Mouse (Mus musculus) E14TG2a.4 (cell line): ENCODE results near the gene Ror1.

Experiments used
- H3K27me3 ChIP-seq: 2 replicates; pipeline ENCODE4 v1.6.1; 2014; ENCODE audit warnings: low read length, control low read depth; ENCODE audit not compliant: insufficient read depth
- H3K36me3 ChIP-seq: 2 replicates; pipeline ENCODE4 v1.6.1; 2014; ENCODE audit warnings: low read length, control low read depth; ENCODE audit not compliant: insufficient read depth
- H3K4me1 ChIP-seq: replicated peaks from 2 replicates; pipeline ENCODE4 v1.6.1; 2014; ENCODE audit warnings: low read depth, low read length, control low read depth
- H3K4me3 ChIP-seq: replicated peaks from 2 replicates; pipeline ENCODE4 v1.5.1; 2014; ENCODE audit warnings: mild to moderate bottlenecking, low read length
- H3K9me3 ChIP-seq: 2 replicates; pipeline ENCODE4 v1.6.1; 2014; ENCODE audit warnings: low read length, control low read depth
- CTCF ChIP-seq: conservative IDR thresholded peaks from 2 replicates; pipeline ENCODE4 v1.5.1; 2014; ENCODE audit warnings: low read length
- NANOG ChIP-seq: IDR thresholded peaks from 2 replicates; pipeline ENCODE4 v1.6.1; 2014; ENCODE audit warnings: borderline replicate concordance, low read length, mixed read lengths
- POU5F1 ChIP-seq: IDR thresholded peaks from 2 replicates; pipeline ENCODE4 v1.6.1; 2014; ENCODE audit warnings: low read length, borderline replicate concordance

Gene Ror1

DNA sequence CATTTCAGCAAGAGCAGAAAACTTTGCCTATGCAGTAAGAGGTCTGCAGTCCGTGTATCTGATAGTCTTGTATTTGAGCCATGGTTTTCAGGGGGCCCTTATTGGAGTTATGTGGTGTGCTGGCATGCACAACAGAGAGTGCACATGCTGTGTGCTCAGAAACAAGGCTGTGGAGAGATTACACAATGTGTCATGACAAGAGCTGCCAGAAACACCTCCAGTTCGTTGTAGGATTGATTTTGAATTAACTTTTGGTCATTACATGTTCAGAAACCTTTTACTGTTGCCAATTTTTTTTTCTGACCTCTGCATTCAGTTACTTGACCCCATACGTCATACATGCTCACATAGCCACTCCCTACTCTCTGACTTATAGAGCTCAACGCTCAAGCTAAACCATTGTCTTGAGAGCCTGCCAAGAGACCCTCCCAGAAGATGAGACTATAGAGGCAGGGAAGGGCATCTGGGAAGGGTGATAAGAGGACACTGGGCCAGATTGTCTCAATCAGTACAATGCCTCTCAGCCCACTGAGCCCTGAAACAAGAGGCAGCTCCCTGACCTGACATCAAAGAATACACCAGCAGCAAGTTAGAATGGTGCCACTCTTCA, 232.9 kb downstream of the Ror1 start:
- no peaks in the 10 kb centered on the region for H3K27me3 ChIP-seq
- TF ChIP-seq NANOG = no peak
- no peak for TF ChIP-seq CTCF
- TF ChIP-seq POU5F1 = no peak
- no peaks in the 10 kb centered on the region for H3K9me3 ChIP-seq

DNA sequence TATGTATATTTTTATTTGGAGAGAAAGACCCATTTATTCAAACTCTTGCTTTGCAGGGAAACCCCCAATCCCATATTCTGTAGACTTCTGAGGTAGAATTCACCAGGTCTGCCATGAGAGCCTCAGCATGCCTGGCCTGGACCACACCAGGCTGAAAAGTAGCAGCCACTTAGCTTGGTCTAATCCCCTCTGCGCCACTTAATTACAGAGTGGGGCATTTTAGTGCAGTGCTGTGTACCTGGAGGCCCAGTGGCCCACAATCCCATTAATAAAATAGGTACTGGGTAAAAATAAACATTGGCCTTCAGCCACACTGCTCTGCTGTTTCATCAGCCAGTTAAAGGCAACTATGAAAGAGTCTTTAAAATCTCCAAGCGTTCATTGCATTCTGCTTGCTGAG, 239.6 kb downstream of the Ror1 start:
- TF ChIP-seq POU5F1 = no peak
- no peak for TF ChIP-seq NANOG
- no peak for TF ChIP-seq CTCF
- Histone ChIP-seq H3K9me3 (no peaks in the 10 kb centered on the region), H3K4me1 (no peaks in the 10 kb centered on the region), H3K36me3 (no peaks in the 10 kb centered on the region), H3K4me3 (no peak overlapping the region), H3K27me3 (no peaks in the 10 kb centered on the region)

More for the DNA sequence above, 232.9 kb downstream of the Ror1 start:
- no peaks in the 10 kb centered on the region for H3K4me1 ChIP-seq
- H3K4me3 ChIP-seq = no peak overlapping the region
- H3K36me3 ChIP-seq = no peaks in the 10 kb centered on the region

DNA sequence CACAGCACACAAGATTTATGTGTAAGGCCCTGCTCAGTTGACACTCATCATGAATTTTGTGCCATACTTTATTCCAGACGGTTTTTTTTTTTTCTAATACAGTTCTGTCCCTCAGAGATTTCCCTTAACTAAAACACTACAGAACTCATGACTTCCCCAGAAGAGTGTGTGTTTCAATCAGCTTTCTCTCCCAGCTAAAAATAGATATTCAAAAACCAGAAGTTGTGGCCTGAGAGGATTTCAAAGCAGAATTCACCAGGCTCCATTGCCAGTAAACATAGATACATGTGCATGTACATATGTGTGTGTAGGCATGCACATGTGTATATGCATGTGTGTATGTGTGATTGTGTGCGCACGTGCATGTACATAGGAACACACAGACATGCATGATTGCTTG, 252.2 kb downstream of the Ror1 start:
- H3K9me3 ChIP-seq = no peaks in the 10 kb centered on the region
- TF ChIP-seq NANOG (no peak), POU5F1 (no peak), CTCF (no peak)

DNA sequence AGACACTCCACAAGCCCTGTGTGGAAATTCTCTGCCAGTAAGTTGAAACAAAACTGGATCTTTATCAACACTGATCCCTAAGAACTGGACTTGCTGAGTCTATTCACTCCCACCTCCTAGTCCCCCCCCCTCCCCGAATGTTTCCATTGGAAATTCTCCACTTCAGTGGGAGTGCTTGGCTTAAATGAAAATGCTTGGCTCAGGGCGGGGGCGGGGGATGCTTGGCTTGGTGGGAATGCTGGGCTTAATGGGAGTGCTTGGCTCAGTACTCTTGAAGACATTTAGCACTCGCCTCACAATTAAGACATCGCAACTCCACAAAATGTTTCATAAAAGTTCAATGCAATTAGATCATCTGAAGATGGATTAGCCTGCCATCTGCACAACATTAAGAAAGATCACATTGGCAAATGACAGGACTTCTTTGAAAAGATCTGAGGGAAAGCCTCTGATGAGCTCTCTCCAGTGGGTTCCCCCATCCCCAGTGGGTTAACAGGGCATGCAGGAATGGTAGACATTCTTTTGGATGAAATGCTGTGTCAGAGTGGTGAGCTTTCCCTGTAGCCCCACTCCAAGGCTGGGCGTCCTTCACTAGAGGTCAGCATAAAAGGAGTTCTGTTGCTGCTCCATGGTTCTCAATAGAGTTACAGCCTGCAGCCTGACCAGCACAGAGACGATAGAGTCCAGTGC, 254.7 kb downstream of the Ror1 start:
- Histone ChIP-seq H3K4me3 (no peak overlapping the region), H3K4me1 (no peaks in the 10 kb centered on the region), H3K36me3 (no peaks in the 10 kb centered on the region), H3K27me3 (no peaks in the 10 kb centered on the region), H3K9me3 (no peaks in the 10 kb centered on the region)
- no peak for TF ChIP-seq CTCF
- no peak for TF ChIP-seq NANOG
- TF ChIP-seq POU5F1 = no peak

More for the DNA sequence above, 252.2 kb downstream of the Ror1 start:
- no peaks in the 10 kb centered on the region for H3K27me3 ChIP-seq
- no peaks in the 10 kb centered on the region for H3K36me3 ChIP-seq
- no peak overlapping the region for H3K4me3 ChIP-seq
- no peaks in the 10 kb centered on the region for H3K4me1 ChIP-seq

DNA sequence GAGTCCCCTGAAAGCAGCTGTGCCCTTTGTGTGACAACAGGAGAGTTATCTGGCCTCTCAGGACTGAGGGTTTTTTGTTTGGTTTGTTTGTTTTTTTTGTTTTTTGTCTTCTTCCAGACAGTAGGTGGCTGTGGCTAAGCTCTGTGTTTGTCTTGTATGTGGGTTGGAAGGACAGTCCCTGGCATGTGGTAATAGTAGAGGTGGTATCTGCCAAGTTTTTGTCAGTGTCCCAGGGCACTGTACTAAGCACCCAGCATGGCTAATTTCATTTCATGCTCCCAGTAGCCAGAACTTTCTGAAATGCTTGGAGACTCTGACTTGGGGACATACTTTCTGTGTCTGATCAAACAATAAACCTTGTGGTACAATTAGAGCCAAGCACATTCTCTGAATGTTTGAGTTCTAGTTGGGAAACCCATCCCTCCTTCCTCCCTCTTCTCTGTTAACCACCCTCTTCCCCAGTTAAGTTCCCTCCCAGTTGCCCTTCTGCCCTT, 256.3 kb downstream of the Ror1 start:
- no peak for TF ChIP-seq POU5F1
- no peak for TF ChIP-seq NANOG
- Histone ChIP-seq H3K4me3 (no peak overlapping the region), H3K4me1 (no peaks in the 10 kb centered on the region), H3K27me3 (no peaks in the 10 kb centered on the region), H3K9me3 (no peaks in the 10 kb centered on the region), H3K36me3 (no peaks in the 10 kb centered on the region)

DNA sequence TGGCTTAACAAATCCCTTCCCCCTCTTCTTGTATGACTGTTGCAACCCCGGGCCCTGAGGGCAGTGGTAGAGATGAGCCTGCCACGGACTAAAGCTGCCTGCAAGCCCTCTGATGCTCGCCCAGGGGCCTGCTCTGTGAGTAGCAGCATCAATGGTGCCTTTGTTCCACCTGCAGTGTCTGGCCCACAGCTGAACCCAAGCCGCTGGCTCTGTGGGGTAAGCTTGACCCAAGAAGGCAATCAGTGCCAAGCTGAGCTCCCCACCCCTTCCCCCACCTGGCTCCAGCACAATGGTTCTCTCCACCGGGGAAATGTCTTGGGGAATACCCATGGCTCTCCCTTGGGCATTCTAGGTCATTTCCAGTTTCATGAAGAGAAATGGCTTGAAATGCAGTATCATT, 260.0 kb downstream of the Ror1 start:
- no peaks in the 10 kb centered on the region for H3K27me3 ChIP-seq
- no peak overlapping the region for H3K4me3 ChIP-seq
- H3K9me3 ChIP-seq = no peaks in the 10 kb centered on the region
- no peaks in the 10 kb centered on the region for H3K4me1 ChIP-seq
- TF ChIP-seq CTCF (no peak), NANOG (no peak), POU5F1 (no peak)
- H3K36me3 ChIP-seq = no peaks in the 10 kb centered on the region

DNA sequence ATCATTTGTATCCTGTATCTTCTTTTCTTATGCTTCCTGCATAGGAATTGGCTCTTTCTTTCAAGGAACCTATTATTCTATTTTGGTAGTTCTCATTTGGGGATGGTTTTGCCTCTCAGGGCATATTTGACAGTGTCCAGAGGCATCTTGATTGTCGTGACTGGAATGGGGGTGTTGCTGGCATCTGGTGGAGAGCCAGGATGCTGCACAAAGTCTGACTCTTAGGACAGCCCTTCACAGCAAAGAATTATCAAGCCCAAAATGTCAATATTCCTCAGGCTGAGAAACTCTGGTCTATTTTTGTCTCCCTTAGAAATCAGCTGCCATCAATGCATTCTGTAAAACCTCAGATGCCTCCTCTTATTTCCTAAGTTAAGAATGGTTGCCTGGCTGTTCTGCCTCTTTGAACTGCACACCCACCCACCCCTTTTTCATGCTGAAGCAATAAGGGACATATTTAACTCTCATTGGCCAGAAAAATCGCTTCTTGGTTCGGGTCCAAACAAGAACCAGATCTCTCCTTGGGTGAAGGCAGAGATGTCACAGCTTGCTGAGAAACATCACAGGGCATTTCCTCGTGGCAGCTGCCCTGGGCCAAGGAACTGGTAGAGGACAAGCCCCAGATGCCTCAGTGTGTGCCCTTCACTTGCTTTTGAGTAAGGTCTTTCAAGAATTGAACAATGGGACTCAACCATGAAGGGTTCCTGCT, 262.4 kb downstream of the Ror1 start:
- no peak overlapping the region for H3K4me3 ChIP-seq
- no peaks in the 10 kb centered on the region for H3K36me3 ChIP-seq
- no peaks in the 10 kb centered on the region for H3K27me3 ChIP-seq
- TF ChIP-seq CTCF (no peak), POU5F1 (no peak), NANOG (no peak)
- H3K9me3 ChIP-seq = no peaks in the 10 kb centered on the region; the same call in 1 of the 2 replicates
- H3K4me1 ChIP-seq = no peaks in the 10 kb centered on the region

DNA sequence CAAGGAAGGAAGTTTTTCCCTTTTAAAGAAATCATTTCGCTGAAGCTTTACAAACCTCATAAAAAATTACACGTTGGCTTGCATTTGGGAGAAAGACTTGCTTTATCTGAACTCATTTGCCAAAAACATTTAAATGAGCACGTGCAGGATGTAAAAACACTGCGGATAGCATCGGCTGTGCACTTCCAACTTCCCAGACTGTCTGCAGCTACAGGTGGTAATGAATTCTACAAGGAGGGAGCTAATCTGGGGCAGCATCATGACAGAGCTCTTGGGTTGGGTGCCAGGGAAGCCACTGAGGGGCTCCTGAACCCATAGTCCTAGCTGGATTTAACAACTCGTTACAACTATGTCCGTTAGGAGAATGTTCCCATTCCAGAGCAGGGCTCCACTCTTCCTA, 268.1 kb downstream of the Ror1 start:
- Histone ChIP-seq H3K4me1 (no peaks in the 10 kb centered on the region), H3K36me3 (no peaks in the 10 kb centered on the region), H3K27me3 (no peaks in the 10 kb centered on the region), H3K4me3 (no peak overlapping the region), H3K9me3 (peaks cover 4% of the 10 kb centered on the region; the same call in 1 of the 2 replicates)
- TF ChIP-seq NANOG = no peak
- TF ChIP-seq POU5F1 = no peak
- no peak for TF ChIP-seq CTCF
